Mouse (Mus musculus): ENCODE results near the gene Rnf141. TPM values are rescaled to one million over a fixed set of nuclear protein-coding genes. Genes with fewer than 3 reads are reported as not detected.

Rnf141 gene
- total RNA-seq, 1 experiment from 2014 or later = 45.3 TPM

GRCm38 (mm10) chr7:110801028-110801427, 43.2 kb downstream of the Rnf141 start:
- ATAC-seq (replicated peaks; ENCODE audit: low read depth, poor library complexity, severe bottlenecking) = peak; percentile 43

DNA sequence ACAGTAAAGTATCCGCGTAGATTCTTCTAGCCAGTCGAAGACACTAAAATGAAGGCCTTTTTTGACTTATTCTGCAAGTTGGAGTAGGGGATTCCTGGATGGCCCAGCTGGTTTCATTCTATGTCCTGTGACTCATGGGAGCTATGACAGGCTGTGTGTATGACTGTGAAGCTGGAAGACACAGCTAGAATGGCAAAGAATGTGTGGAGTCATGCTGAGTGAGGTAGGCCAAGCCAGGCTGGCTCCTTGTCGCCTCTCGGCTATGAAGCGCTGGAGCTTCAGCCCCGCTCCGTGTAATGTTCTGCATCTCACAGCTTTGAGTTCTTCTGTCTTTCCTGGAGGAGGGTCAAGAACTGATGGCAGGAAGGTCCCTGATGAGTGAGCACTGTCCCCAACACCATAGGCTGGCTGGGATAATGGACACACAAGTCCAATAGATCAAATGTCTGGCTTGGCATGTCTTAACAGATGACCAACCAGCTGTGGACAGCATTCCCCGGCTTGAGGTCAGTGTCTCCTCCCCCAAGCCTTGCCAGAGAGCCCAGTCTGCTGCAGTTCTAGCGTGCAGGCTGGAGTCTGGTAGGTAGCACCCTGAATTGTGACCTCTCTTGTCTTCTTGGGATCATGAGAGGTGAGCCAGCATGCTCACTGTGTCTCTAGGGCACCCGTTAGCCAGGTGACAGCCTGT, 46.4 kb downstream of the Rnf141 start:
- no peak for ATAC-seq (replicated peaks; ENCODE audit: low read depth, poor library complexity, severe bottlenecking)

DNA sequence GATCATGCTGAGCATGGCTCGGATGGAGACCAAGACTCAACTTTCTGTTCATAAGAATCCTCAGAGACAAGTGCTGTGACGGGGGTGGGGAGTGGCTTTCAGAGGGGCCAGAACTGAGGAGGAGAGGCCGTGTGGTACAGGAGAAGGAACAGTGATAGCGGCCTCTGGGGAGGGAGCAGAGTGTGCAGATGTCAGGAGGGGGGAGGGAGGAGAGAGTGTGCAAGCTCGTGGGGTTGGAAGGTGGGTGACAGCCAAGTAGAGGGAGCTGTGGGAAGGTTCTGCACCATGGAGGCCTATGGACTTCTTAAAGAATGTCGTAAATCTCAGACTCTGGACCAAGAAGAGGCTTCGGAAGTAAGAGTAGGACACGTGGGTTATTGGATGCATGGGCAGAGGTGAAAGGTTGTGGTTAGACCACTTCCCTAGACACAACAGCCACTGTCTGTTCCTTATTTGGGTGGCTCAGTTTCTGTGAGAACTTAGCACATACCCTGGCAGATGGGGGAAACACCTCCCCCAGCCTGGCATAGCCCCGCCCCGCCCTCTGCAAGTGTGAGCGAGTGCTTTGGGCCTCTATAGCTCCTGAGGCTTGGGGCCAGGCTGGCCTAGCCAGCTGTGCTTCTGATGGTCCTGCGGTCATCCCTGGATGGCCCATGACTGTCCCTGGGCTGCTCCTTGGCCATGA, 47.7 kb downstream of the Rnf141 start:
- peak; percentile 95 for ATAC-seq (replicated peaks; ENCODE audit: low read depth, poor library complexity, severe bottlenecking)

- ATAC-seq (replicated peaks; ENCODE audit: low read depth, poor library complexity, severe bottlenecking) = no peak
These were observed 49.5 kb downstream of the Rnf141 start for GRCm38 (mm10) chr7:110794722-110795121.

- no peak for ATAC-seq (replicated peaks; ENCODE audit: low read depth, poor library complexity, severe bottlenecking)
These were observed 51.4 kb downstream of the Rnf141 start for GRCm38 (mm10) chr7:110792834-110793233.

DNA sequence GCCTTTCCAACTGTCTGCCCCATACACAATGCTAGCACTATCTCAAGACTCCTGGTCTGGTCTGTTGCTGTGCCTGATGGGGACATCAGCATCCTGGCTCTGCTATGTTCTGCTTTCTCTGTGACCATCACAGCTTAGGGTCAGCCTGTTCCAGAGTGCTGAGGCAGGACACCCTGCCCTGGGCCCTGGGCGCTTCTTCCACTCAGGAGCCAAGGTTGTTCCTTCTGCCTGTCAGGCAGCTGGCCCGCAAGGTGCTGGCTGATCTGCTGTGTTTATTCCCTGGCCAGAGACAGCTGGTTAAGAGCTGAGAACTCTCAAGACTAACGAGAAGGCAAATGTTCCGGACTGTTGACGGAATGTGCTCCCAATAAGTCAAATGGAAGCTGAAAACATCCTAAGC, 52.1 kb downstream of the Rnf141 start:
- no peak for ATAC-seq (replicated peaks; ENCODE audit: low read depth, poor library complexity, severe bottlenecking)

GRCm38 (mm10) chr7:110790878-110791277, 53.4 kb downstream of the Rnf141 start:
- ATAC-seq (replicated peaks; ENCODE audit: low read depth, poor library complexity, severe bottlenecking) = no peak

GRCm38 (mm10) chr7:110787310-110787709, 56.9 kb downstream of the Rnf141 start:
- ATAC-seq (replicated peaks; ENCODE audit: low read depth, poor library complexity, severe bottlenecking) = no peak

DNA sequence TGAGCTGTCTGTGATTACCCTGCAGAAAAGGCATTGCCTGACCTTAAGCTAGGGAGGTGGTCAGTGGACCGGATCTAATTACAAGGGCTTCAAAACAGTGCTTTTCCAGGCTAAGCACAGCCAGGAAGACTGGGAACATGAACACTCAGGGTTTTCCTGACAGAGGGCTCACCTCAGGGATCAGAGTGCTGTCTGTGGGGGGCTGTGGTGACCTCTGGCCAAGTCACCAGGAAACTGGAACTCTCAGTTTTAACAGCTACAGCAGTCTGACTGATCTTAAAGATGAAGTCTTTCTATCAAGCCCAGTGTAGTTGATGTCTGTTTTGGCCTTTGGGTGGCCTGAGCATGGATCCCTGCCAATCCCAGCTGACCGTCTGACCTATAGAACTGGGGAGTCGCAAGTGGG, 58.5 kb downstream of the Rnf141 start:
- no peak for ATAC-seq (replicated peaks; ENCODE audit: low read depth, poor library complexity, severe bottlenecking)

DNA sequence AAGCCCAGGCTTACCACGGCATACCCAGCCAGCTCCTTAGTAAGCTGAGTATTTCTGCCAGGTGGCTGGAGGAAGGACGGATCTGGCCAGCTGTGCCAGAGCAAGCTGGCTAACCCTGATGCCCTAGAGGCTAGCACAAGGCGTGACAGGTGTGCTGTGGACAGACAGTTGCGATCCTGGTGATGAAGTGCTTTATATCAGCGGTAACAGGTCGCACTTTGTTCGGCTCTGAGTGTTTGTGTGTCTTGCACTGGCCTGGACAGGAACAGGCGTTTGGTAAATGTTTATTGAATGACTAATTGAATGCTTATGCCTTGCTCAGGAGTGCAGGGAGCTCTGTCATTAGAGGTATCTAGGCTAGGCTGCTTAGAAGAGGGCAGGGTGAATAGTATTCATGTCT, 59.3 kb downstream of the Rnf141 start:
- ATAC-seq (replicated peaks; ENCODE audit: low read depth, poor library complexity, severe bottlenecking) = no peak

DNA sequence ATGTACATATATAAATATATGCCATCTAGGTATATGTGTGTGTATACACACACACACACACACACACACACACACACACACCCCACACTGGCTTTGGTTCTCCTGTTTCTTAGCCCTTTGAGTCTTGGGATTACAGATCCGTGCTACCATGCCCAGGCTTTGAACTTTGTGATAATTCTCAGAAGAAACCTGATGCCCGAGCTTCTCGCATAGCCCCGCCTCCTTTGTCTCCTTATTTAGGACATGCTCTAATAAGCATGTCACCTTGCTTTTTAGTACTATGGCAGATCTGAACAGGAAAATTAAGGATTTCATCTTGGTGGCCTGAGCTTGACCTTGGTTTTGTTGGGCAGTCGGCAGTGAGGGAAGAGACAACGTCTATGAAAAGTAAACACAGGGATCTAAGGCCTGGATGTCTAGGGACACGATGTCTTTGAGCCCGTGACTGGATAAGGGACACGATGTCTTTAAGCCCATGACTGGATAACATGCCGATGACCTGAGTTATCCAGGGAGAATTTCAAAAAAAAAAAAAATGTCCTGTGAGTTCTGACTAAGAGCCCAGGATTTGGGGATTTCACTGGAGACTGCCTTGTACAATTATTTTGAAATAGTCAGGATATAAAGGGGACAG, 61.3 kb downstream of the Rnf141 start:
- no peak for ATAC-seq (replicated peaks; ENCODE audit: low read depth, poor library complexity, severe bottlenecking)

- ATAC-seq (replicated peaks; ENCODE audit: low read depth, poor library complexity, severe bottlenecking) = peak; percentile 33; the same call in 1 of the 2 replicates
These were observed 62.1 kb downstream of the Rnf141 start for GRCm38 (mm10) chr7:110782135-110782534.

DNA sequence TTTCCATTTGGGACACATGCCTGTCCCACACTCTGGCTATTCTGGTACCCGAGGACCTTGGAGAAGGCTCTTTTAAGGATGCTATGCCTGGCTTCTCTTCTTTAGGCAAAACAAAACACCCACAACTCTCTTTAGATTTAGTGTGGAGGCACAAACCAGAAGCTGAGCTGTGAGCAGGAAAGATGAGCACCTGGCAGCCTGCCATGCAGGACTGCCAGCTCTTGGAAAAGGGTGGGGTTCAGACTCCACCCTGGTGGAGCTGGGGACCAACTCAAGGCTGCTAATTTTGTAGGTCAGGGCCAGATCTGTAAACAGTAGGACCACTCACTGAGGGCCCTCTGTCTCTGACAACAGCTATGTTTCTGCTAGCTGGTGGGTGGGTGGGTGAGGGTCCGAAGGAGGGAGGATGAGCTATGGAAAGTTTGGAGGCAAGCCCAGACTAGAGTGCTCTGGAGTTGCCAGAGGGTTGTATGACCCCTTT, 63.0 kb downstream of the Rnf141 start:
- ATAC-seq (replicated peaks; ENCODE audit: low read depth, poor library complexity, severe bottlenecking) = no peak

GRCm38 (mm10) chr7:110780520-110780919, 63.7 kb downstream of the Rnf141 start:
- no peak for ATAC-seq (replicated peaks; ENCODE audit: low read depth, poor library complexity, severe bottlenecking)

DNA sequence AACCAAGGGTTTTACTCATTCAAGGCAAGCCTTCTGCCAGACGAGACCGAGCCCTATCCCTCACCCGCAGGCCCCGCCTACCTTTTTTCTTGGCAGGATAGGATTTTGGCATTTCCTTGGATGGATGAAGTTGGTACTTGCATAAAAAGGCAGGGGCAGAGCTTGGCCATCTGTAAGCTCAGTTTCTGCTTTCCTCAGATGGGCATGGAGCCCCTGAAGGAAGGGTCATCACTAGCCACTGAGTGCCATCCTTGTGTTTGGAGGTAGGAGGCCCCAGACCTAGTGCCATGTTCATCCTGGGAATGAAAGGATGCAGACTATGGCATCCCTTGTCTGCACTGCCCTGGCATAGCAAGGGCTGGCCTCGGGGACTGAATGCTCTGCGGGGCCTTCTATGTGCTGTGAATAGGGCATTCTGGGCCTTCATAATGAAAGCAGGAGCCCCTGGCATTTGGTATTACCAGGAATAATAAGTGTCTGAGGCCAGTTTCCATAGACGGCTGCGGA, 64.6 kb downstream of the Rnf141 start:
- ATAC-seq (replicated peaks; ENCODE audit: low read depth, poor library complexity, severe bottlenecking) = no peak

- no peak for ATAC-seq (replicated peaks; ENCODE audit: low read depth, poor library complexity, severe bottlenecking)
These were observed 65.3 kb downstream of the Rnf141 start for GRCm38 (mm10) chr7:110778933-110779332.

- no peak for ATAC-seq (replicated peaks; ENCODE audit: low read depth, poor library complexity, severe bottlenecking)
These were observed 66.9 kb downstream of the Rnf141 start for GRCm38 (mm10) chr7:110777146-110778001.

DNA sequence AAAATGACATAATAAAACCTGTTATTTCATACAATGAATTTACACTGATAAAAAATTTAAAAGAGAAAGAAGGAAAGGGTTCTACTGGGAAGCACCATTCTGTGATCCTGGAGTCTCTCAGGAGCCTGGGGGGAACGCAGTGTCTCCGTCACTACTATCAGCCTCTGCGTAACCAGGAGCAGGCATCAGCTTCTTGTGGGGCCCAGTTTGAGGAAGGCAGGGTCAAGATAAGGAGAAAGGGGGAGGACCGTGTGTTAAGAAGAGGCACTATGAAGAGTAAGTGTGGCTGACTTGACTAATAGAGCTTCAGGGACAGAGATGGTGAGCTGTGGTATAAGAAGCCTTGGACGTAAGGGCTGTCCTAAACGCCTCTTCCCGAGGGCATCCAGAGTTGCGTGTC, 69.6 kb downstream of the Rnf141 start:
- ATAC-seq (replicated peaks; ENCODE audit: low read depth, poor library complexity, severe bottlenecking) = peak; percentile 61

DNA sequence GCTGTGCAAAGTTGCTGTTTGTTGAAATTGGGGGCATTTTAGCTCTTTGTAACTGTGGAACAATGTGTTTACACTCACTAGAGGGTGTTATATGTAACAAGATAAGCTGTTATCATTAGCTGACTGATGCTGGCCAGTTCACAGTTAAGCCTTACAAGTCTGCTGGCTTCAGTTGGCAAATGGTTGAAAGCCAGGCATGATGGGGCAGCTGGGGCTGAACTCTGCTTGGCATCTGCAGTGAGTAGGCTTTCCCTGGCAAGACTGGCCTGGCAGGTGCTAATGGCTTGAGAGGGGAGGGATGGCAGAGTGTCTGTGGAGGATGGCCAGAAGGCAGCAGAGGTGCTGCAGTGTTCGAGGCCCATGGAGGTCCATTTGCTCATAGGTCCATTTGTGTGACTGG, 70.2 kb downstream of the Rnf141 start:
- no peak for ATAC-seq (replicated peaks; ENCODE audit: low read depth, poor library complexity, severe bottlenecking)
